Mouse (Mus musculus): ENCODE measurements around the gene Shank2. TPM values are rescaled to one million over a fixed set of nuclear protein-coding genes. Genes with fewer than 3 reads are reported as not detected.

Gene Shank2
- total and polyA plus RNA-seq, 2 experiments from 2014 or later = 9.3 to 32.6 TPM

GRCm38 (mm10) chr7:143999073-143999472, 2.7 kb upstream of the Shank2 start:
- 0 out of 2 replicates have a peak, but pooled peaks cover 3% of the 10 kb centered on the region for H3K9me3 ChIP-seq (ENCODE audit: low read length)
- no peak for DNase-seq (ENCODE audit: low spot score)
- no peak overlapping the region for H3K4me3 ChIP-seq (ENCODE audit: low read depth, low read length)
- no peak overlapping the region for H3K4me2 ChIP-seq (ENCODE audit: low read depth, low read length, poor library complexity, severe bottlenecking)
- H3K27me3 ChIP-seq (ENCODE audit: insufficient read depth, low read length) = no peaks in the 10 kb centered on the region
- no peaks in the 10 kb centered on the region for H3K4me1 ChIP-seq (ENCODE audit: insufficient read depth, low read length)
- H3K9ac ChIP-seq (replicated peaks; ENCODE audit: low read length, poor library complexity, severe bottlenecking) = no peak overlapping the region
- ATAC-seq (ENCODE audit: low FRiP score) = no peak
- WGBS = 85% methylated on average over 3 of the region's 3 CpGs
- no peaks in the 10 kb centered on the region for H3K36me3 ChIP-seq (ENCODE audit: insufficient read depth, low read length)
- TF ChIP-seq CTCF (IDR thresholded peaks at IDR 0.05) = no peak
- H3K27ac ChIP-seq (ENCODE audit: low read depth, low read length) = no peak overlapping the region

GRCm38 (mm10) chr7:144003471-144003870, 1.7 kb downstream of the Shank2 start:
- Histone ChIP-seq H3K27ac (ENCODE audit: low read depth, low read length) (no peak overlapping the region), H3K36me3 (ENCODE audit: insufficient read depth, low read length) (no peaks in the 10 kb centered on the region), H3K9me3 (ENCODE audit: low read length) (no peaks in the 10 kb centered on the region), H3K27me3 (ENCODE audit: insufficient read depth, low read length) (no peaks in the 10 kb centered on the region), H3K4me2 (ENCODE audit: low read depth, low read length, poor library complexity, severe bottlenecking) (no peak overlapping the region), H3K4me1 (ENCODE audit: insufficient read depth, low read length) (no peaks in the 10 kb centered on the region), H3K4me3 (ENCODE audit: low read depth, low read length) (no peak overlapping the region), H3K9ac (replicated peaks; ENCODE audit: low read length, poor library complexity, severe bottlenecking) (no peak overlapping the region)
- WGBS = 80% methylated on average over 3 of the region's 3 CpGs
- DNase-seq (ENCODE audit: low spot score) (no peak), ATAC-seq (ENCODE audit: low FRiP score) (no peak)
- no peak for TF ChIP-seq CTCF (IDR thresholded peaks at IDR 0.05)

- no peaks in the 10 kb centered on the region for H3K4me1 ChIP-seq (ENCODE audit: insufficient read depth, low read length)
- H3K27me3 ChIP-seq (ENCODE audit: insufficient read depth, low read length) = no peaks in the 10 kb centered on the region
- no peaks in the 10 kb centered on the region for H3K9me3 ChIP-seq (ENCODE audit: low read length)
- H3K27ac ChIP-seq (ENCODE audit: low read depth, low read length) = no peak overlapping the region
- ATAC-seq (ENCODE audit: low FRiP score) (no peak), DNase-seq (ENCODE audit: low spot score) (no peak)
- no peak for TF ChIP-seq CTCF (IDR thresholded peaks at IDR 0.05)
- H3K4me2 ChIP-seq (ENCODE audit: low read depth, low read length, poor library complexity, severe bottlenecking) = no peak overlapping the region
- no peaks in the 10 kb centered on the region for H3K36me3 ChIP-seq (ENCODE audit: insufficient read depth, low read length)
- no peak overlapping the region for H3K4me3 ChIP-seq (ENCODE audit: low read depth, low read length)
- no peak overlapping the region for H3K9ac ChIP-seq (replicated peaks; ENCODE audit: low read length, poor library complexity, severe bottlenecking)
- 76% methylated on average over 4 of the region's 4 CpGs for WGBS
These were observed 6.4 kb downstream of the Shank2 start for GRCm38 (mm10) chr7:144008079-144008478.

- no peak for TF ChIP-seq CTCF (IDR thresholded peaks at IDR 0.05)
- H3K4me2 ChIP-seq (ENCODE audit: low read depth, low read length, poor library complexity, severe bottlenecking) = no peak overlapping the region
- no peaks in the 10 kb centered on the region for H3K36me3 ChIP-seq (ENCODE audit: insufficient read depth, low read length)
- no peak overlapping the region for H3K27ac ChIP-seq (ENCODE audit: low read depth, low read length)
- no peaks in the 10 kb centered on the region for H3K4me1 ChIP-seq (ENCODE audit: insufficient read depth, low read length)
- no peak for ATAC-seq (ENCODE audit: low FRiP score)
- H3K4me3 ChIP-seq (ENCODE audit: low read depth, low read length) = no peak overlapping the region
- no peaks in the 10 kb centered on the region for H3K9me3 ChIP-seq (ENCODE audit: low read length)
- H3K27me3 ChIP-seq (ENCODE audit: insufficient read depth, low read length) = no peaks in the 10 kb centered on the region
- 86% methylated on average over 4 of the region's 4 CpGs for WGBS
- no peak overlapping the region for H3K9ac ChIP-seq (replicated peaks; ENCODE audit: low read length, poor library complexity, severe bottlenecking)
- no peak for DNase-seq (ENCODE audit: low spot score)
These were observed 7.3 kb downstream of the Shank2 start for GRCm38 (mm10) chr7:144008985-144009384.

- Histone ChIP-seq H3K9ac (replicated peaks; ENCODE audit: low read length, poor library complexity, severe bottlenecking) (no peak overlapping the region), H3K27me3 (ENCODE audit: insufficient read depth, low read length) (no peaks in the 10 kb centered on the region), H3K9me3 (ENCODE audit: low read length) (no peaks in the 10 kb centered on the region), H3K4me3 (ENCODE audit: low read depth, low read length) (no peak overlapping the region), H3K36me3 (ENCODE audit: insufficient read depth, low read length) (no peaks in the 10 kb centered on the region), H3K4me2 (ENCODE audit: low read depth, low read length, poor library complexity, severe bottlenecking) (no peak overlapping the region), H3K27ac (ENCODE audit: low read depth, low read length) (no peak overlapping the region), H3K4me1 (ENCODE audit: insufficient read depth, low read length) (no peaks in the 10 kb centered on the region)
- 82% methylated on average over 2 of the region's 2 CpGs for WGBS
- ATAC-seq (ENCODE audit: low FRiP score) (no peak), DNase-seq (ENCODE audit: low spot score) (no peak)
- no peak for TF ChIP-seq CTCF (IDR thresholded peaks at IDR 0.05)
These were observed 12.8 kb downstream of the Shank2 start for GRCm38 (mm10) chr7:144014485-144014884.

GRCm38 (mm10) chr7:144021801-144022200, 20.1 kb downstream of the Shank2 start:
- Histone ChIP-seq H3K4me2 (ENCODE audit: low read depth, low read length, poor library complexity, severe bottlenecking) (no peak overlapping the region), H3K9ac (replicated peaks; ENCODE audit: low read length, poor library complexity, severe bottlenecking) (no peak overlapping the region), H3K27me3 (ENCODE audit: insufficient read depth, low read length) (no peaks in the 10 kb centered on the region), H3K9me3 (ENCODE audit: low read length) (no peaks in the 10 kb centered on the region), H3K36me3 (ENCODE audit: insufficient read depth, low read length) (no peaks in the 10 kb centered on the region), H3K4me3 (ENCODE audit: low read depth, low read length) (no peak overlapping the region), H3K4me1 (ENCODE audit: insufficient read depth, low read length) (no peaks in the 10 kb centered on the region), H3K27ac (ENCODE audit: low read depth, low read length) (no peak overlapping the region)
- DNase-seq (ENCODE audit: low spot score) (no peak), ATAC-seq (ENCODE audit: low FRiP score) (no peak)
- 89% methylated on average over 3 of the region's 3 CpGs for WGBS
- no peak for TF ChIP-seq CTCF (IDR thresholded peaks at IDR 0.05)
